Mouse (Mus musculus): ENCODE measurements around the gene Rnft1.

DNA sequence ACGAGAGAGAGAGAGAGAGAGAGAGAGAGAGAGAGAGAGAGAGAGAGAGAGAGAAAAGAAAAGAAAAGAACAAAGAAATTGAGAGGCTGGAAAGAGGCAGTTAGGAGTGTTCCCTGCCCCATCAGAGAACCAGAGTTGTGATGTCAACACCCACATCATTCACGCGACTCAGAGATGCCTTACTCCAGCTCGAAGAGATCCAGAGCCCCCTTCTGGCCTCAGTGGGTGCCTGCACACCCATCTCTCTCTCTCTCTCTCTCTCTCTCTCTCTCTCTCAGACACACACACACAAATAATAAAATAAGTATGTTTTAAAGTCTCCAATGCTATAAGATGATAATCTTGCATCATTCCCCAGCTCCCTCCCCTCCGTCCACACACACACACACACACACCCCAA, 47.6 kb upstream of the Rnft1 start:
- 0 out of 2 replicates have a peak, but pooled peaks have one; percentile 10 for TF ChIP-seq CTCF (IDR thresholded peaks at IDR 0.05; ENCODE audit: low read depth, low read length)
- no peak for TF ChIP-seq POLR2AphosphoS5 (IDR thresholded peaks at IDR 0.05; ENCODE audit: insufficient replicate concordance, low read depth, low read length)
- TF ChIP-seq GATA1 (IDR thresholded peaks at IDR 0.05; ENCODE audit: borderline replicate concordance, low read length): no peak

Measured in G1E (cell line).